ENCODE assay signal across 1 mouse cellular context in the genomic region with DNA sequence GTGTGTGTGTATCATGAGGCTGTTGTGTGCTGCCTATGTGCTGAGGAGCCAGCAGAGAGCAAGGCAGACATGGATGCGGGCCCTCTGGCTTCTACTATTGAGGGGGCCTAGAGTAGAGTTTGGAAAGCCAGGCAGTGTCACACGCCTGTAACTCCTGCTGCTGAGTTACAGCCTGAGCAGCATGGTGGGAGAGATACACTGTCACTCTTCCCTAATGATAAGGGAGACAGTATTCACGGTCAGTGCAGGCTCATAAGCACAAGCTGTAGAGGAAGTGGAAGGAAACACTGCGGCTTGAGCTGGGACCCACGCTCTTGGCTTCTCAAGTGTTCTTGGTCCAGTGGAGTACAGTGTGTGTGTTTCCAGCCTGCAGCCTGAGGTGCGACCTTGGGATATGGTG.
TF ChIP-seq lines count a peak whose summit lies in the region.

No protein-coding gene starts in this region.

TF ChIP-seq in MEL, 35 proteins besides CTCF, POLR2A, EP300 and RAD21 (continued from another document):
- TF ChIP-seq MXI1 (IDR thresholded peaks at IDR 0.05; ENCODE audit: low read depth, low read length) (peak; percentile 69), MEF2A (IDR thresholded peaks at IDR 0.05; ENCODE audit: extremely low read depth, insufficient replicate concordance, low read depth, low read length, poor library complexity, severe bottlenecking) (no peak), MAX (IDR thresholded peaks at IDR 0.05; ENCODE audit: low read length) (no peak), USF2 (IDR thresholded peaks at IDR 0.05; ENCODE audit: borderline replicate concordance in 1 of 2, insufficient read depth in 1 of 2, low read depth in 1 of 2, low read length in 2 of 2) (no peak), TAL1 (IDR thresholded peaks at IDR 0.05; ENCODE audit: low read length) (peak; percentile 59), SMC3 (IDR thresholded peaks at IDR 0.05; ENCODE audit: low read depth, low read length) (no peak), CHD2 (IDR thresholded peaks at IDR 0.05; ENCODE audit: low read length) (no peak), ZMIZ1 (IDR thresholded peaks at IDR 0.05; ENCODE audit: low read depth, low read length) (no peak), E2F4 (IDR thresholded peaks at IDR 0.05; ENCODE audit: borderline replicate concordance, low read depth, low read length) (no peak), POLR2AphosphoS2 (IDR thresholded peaks at IDR 0.05; ENCODE audit: low read length) (no peak), CHD1 (IDR thresholded peaks at IDR 0.05; ENCODE audit: low read depth, low read length) (no peak), MYB (IDR thresholded peaks at IDR 0.05; ENCODE audit: low read depth, low read length) (no peak), BHLHE40 (IDR thresholded peaks at IDR 0.05; ENCODE audit: borderline replicate concordance, low read depth, low read length) (no peak)
TF ChIP-seq in MEL: peak in this region for 5.
